Mouse (Mus musculus) CH12.LX (cell line): ENCODE measurements around the gene Pigm. TPM values are rescaled to one million over a fixed set of nuclear protein-coding genes. Genes with fewer than 3 reads are reported as not detected.

ENCODE experiments used
- DNase-seq: peaks from one replicate; pipeline ENCODE4 v3.0.0-alpha.2; 2013; ENCODE audit errors: extremely low read depth
- H3K27ac ChIP-seq: 2 replicates; pipeline ENCODE4 v1.5.1; 2012; ENCODE audit warnings: low read depth, mild to moderate bottlenecking, control low read depth, moderate library complexity; ENCODE audit not compliant: insufficient read depth
- H3K27me3 ChIP-seq: replicated peaks from 2 replicates; pipeline ENCODE3; 2012; ENCODE audit warnings: inconsistent platforms
- H3K36me3 ChIP-seq, 2 experiments: replicated peaks in 1 of 2; 2 replicates each; pipeline versions ENCODE3 to v1.6.1; 2012; ENCODE audit warnings: inconsistent platforms in 1 of 2, low read length in 1 of 2, mild to moderate bottlenecking in 1 of 2, mixed read lengths in 1 of 2, moderate library complexity in 1 of 2; ENCODE audit not compliant: control insufficient read depth in 1 of 2, insufficient read depth in 1 of 2
- H3K4me1 ChIP-seq, 2 experiments: 2 replicates each; pipeline ENCODE4 v1.6.1; 2012; ENCODE audit warnings: inconsistent platforms in 1 of 2, moderate library complexity in 1 of 2; ENCODE audit not compliant: insufficient read depth in 2 of 2, control insufficient read depth in 1 of 2
- H3K4me2 ChIP-seq: 2 replicates; pipeline ENCODE4 v1.6.1; 2012; ENCODE audit warnings: low read depth, mild to moderate bottlenecking, control low read depth; ENCODE audit not compliant: poor library complexity, insufficient read depth, severe bottlenecking
- H3K4me3 ChIP-seq, 3 experiments: fragments of 150-350 bp in 1 of 3; sonication (generic) in 1 of 3; replicated peaks in 1 of 3; 2 replicates each; pipeline versions ENCODE3 to v1.5.1; 2011 to 2012; ENCODE audit warnings: low read depth in 2 of 3, low read length in 2 of 3, mild to moderate bottlenecking in 2 of 3, moderate library complexity in 2 of 3, control low read depth in 1 of 3, improper control_type of control experiment in 1 of 3, inconsistent platforms in 1 of 3, mixed read lengths in 1 of 3; ENCODE audit not compliant: poor library complexity in 1 of 3
- H3K79me2 ChIP-seq: replicated peaks from 2 replicates; pipeline ENCODE4 v1.6.1; 2012; ENCODE audit warnings: mild to moderate bottlenecking, moderate library complexity; ENCODE audit not compliant: control insufficient read depth, poor library complexity, insufficient read depth, severe bottlenecking; ENCODE audit errors: extremely low read depth
- H3K9ac ChIP-seq: 2 replicates; pipeline ENCODE4 v1.6.1; 2012; ENCODE audit warnings: low read depth, mild to moderate bottlenecking, control low read depth, moderate library complexity; ENCODE audit not compliant: insufficient read depth
- H3K9me3 ChIP-seq: replicated peaks from 2 replicates; pipeline ENCODE3; 2012; ENCODE audit warnings: low read length, inconsistent platforms, mixed read lengths
- BHLHE40 ChIP-seq: IDR thresholded peaks from 2 replicates; pipeline ENCODE4 v1.6.1; 2011; ENCODE audit warnings: mild to moderate bottlenecking, low read depth, low read length, improper control_type of control experiment
- EP300 ChIP-seq: IDR thresholded peaks from 2 replicates; pipeline ENCODE4 v1.6.1; 2011; ENCODE audit warnings: low read length, improper control_type of control experiment
- HCFC1 ChIP-seq: IDR thresholded peaks from 2 replicates; pipeline ENCODE4 v1.6.1; 2012; ENCODE audit warnings: low read depth, mild to moderate bottlenecking, inconsistent platforms, low read length, improper control_type of control experiment
- KAT2A ChIP-seq: IDR thresholded peaks from 2 replicates; pipeline ENCODE4 v1.6.1; 2012; ENCODE audit warnings: low read length, improper control_type of control experiment, inconsistent platforms; ENCODE audit not compliant: insufficient replicate concordance
- MEF2A ChIP-seq: IDR thresholded peaks from 2 replicates; pipeline ENCODE4 v1.6.1; 2014; ENCODE audit warnings: low read depth, mild to moderate bottlenecking, inconsistent platforms, low read length, improper control_type of control experiment, borderline replicate concordance
- MXI1 ChIP-seq: IDR thresholded peaks from 2 replicates; pipeline ENCODE4 v1.6.1; 2011; ENCODE audit warnings: mild to moderate bottlenecking, low read depth, low read length, improper control_type of control experiment
- RAD21 ChIP-seq: IDR thresholded peaks from 2 replicates; pipeline ENCODE4 v1.6.1; 2011; ENCODE audit warnings: low read depth, mild to moderate bottlenecking, low read length, improper control_type of control experiment, moderate library complexity
- RCOR1 ChIP-seq: conservative IDR thresholded peaks from 2 replicates; pipeline ENCODE4 v1.6.1; 2012; ENCODE audit warnings: low read depth, mild to moderate bottlenecking, inconsistent platforms, low read length, improper control_type of control experiment
- SMC3 ChIP-seq: IDR thresholded peaks from 2 replicates; pipeline ENCODE4 v1.6.1; 2011; ENCODE audit warnings: low read depth, low read length, improper control_type of control experiment
- USF2 ChIP-seq: conservative IDR thresholded peaks from 2 replicates; pipeline ENCODE4 v1.6.1; 2011; ENCODE audit warnings: low read depth, low read length, improper control_type of control experiment
- ZC3H11A ChIP-seq: IDR thresholded peaks from 2 replicates; pipeline ENCODE4 v1.6.1; 2012; ENCODE audit warnings: low read depth, mild to moderate bottlenecking, inconsistent platforms, low read length, improper control_type of control experiment
- ZKSCAN1 ChIP-seq: IDR thresholded peaks from 2 replicates; pipeline ENCODE4 v1.6.1; 2012; ENCODE audit warnings: low read depth, inconsistent platforms, low read length, improper control_type of control experiment, borderline replicate concordance
- ZMIZ1 ChIP-seq: IDR thresholded peaks from 2 replicates; pipeline ENCODE4 v1.6.1; 2012; ENCODE audit warnings: low read depth, mild to moderate bottlenecking, inconsistent platforms, low read length, improper control_type of control experiment
- ZNF384 ChIP-seq: IDR thresholded peaks from 2 replicates; pipeline ENCODE4 v1.6.1; 2012; ENCODE audit warnings: low read depth, low read length, improper control_type of control experiment, inconsistent platforms
- dilution Hi-C: fragments of 300-500 bp; cut with MboI; formaldehyde crosslinking; loops from 2 replicates; pipeline ENCODE4 v1.14.3; 2020; ENCODE audit warnings: low sequenced_read_pairs; ENCODE audit not compliant: extremely low pct_unique_long_range_greater_than_20kb, extremely low pct_ligation_motif_present
- in situ Hi-C: fragments of 300-500 bp; cut with MboI; formaldehyde crosslinking; loops from 3 replicates; pipeline ENCODE4 v1.14.3; 2019; ENCODE audit warnings: low sequenced_read_pairs, low pct_ligation_motif_present, low pct_unique_long_range_greater_than_20kb, mixed read lengths
- polyA plus RNA-seq: library from polyadenylated mRNA; unstranded; fragments of >175 nt; gene quantifications from 2 replicates; pipeline ENCODE4 v1.2.1, GENCODE M21; 2012; ENCODE audit warnings: low read depth; ENCODE audit not compliant: insufficient read length
- total RNA-seq, 2 experiments: library from RNA; depleted of rRNA; stranded (reverse); fragments of 300-350 nt in 1 of 2; fragments of >200 nt in 1 of 2; gene quantifications; 2 replicates each; pipeline ENCODE4 v1.2.3; 2012 to 2014

Pigm gene
- total and polyA plus RNA-seq, 3 experiments: 8.6 to 13.8 (median 10.7) TPM

DNA sequence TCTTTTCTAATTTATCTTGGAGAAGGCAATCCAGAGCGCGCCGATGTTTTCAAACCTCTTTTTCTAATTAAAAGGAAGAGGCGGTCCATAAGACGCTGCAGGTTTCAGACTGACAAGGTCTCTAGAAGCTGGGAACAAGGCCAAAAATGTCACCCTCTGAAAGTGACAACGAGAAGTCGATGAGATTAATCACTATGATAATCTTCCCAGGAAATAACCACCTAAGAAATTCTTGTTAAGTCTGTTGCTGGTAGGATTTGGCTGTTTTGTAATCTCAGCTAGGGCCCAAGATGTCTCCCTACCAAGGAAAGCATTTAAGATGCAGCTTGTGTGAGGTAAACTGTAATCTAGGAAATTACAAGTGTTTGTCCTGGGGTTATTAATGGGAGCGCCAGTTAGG is 17.4 kb downstream of the Pigm start:
- no peaks in the 10 kb centered on the region for H3K27me3 ChIP-seq
- TF ChIP-seq MEF2A: no peak
- no peak for TF ChIP-seq SMC3
- TF ChIP-seq ZC3H11A: no peak
- no peak for TF ChIP-seq ZNF384
- peaks cover 12 to 24% of the 10 kb centered on the region in 2 experiments for H3K4me1 ChIP-seq
- no peaks in the 10 kb centered on the region for H3K9me3 ChIP-seq
- no peak for DNase-seq
- no peaks in the 10 kb centered on the region; the same call in 1 of the 2 replicates for H3K79me2 ChIP-seq
- no peak overlapping the region for H3K9ac ChIP-seq
- dilution Hi-C loops (no loop called here), in situ Hi-C loops (no loop called here)
- H3K27ac ChIP-seq: no peak overlapping the region
- no peak overlapping the region for H3K4me2 ChIP-seq
- H3K4me3 ChIP-seq: no peak overlapping the region
- H3K36me3 ChIP-seq: peaks cover 3 to 6% of the 10 kb centered on the region in 2 experiments

DNA sequence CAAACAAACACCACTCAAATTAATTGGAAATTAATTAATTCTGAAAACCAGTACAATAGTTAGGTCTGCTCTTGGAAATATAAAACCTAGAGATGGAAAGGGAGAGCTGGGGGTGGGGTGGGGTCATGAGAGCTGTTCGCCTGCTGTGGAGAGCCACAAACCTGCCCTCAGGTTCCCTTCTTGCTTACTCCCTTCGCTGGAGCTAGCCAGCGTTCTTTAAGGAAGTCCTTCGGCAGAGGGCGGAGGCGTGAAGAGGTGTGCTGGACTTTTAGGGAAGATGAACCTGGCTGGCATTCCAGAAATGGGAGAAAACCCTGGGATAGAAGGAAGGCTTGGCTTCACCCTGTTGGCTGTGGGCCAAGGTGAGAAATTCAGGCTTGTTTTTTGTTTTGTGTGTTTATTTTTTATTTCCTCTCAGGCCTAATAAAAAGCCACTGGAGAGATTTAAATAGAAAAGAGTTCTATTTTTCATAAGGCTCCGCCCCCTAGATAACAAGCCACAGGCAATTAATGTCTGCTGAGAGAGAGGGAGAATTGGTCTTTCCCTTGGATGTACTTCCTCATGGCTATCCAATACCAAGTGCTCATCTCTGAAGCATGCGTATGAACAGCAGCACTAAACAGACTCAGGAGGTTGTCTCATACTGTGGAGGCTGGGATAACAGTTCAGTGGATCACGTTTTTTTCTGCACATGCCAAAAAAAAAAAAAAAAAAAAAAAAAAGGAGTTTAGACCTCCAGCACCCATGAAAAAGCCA is 20.8 kb downstream of the Pigm start:
- DNase-seq: no peak
- Histone ChIP-seq H3K27ac (no peak overlapping the region), H3K9ac (no peak overlapping the region), H3K36me3 (no peaks in the 10 kb centered on the region), H3K4me1 (peaks cover 0 to 4% of the 10 kb centered on the region in 2 experiments; a peak in 2 of 4 replicates), H3K4me3 (no peak overlapping the region), H3K4me2 (no peak overlapping the region), H3K27me3 (no peaks in the 10 kb centered on the region), H3K79me2 (no peaks in the 10 kb centered on the region)
- TF ChIP-seq RAD21: no peak
- no peak for TF ChIP-seq ZMIZ1
- TF ChIP-seq HCFC1: no peak
- no peak for TF ChIP-seq MXI1
- TF ChIP-seq EP300: no peak
- TF ChIP-seq RCOR1: no peak
- no peak for TF ChIP-seq BHLHE40
- TF ChIP-seq USF2: no peak
- no peak for TF ChIP-seq ZKSCAN1
- no peak for TF ChIP-seq KAT2A
- TF ChIP-seq, all 38 proteins: peak for 0
- in situ Hi-C loops (no loop called here), dilution Hi-C loops (no loop called here)
- no peaks in the 10 kb centered on the region for H3K9me3 ChIP-seq
